Mouse (Mus musculus): Measurements from ENCODE around the gene Lsm12. TPM values are rescaled to one million over a fixed set of nuclear protein-coding genes. Genes with fewer than 3 reads are reported as not detected.

Gene Lsm12
- polyA plus RNA-seq, 2 experiments, result 15.4 to 51.4 TPM

- 5% methylated on average over 7 of the region's 7 CpGs for WGBS (ENCODE audit: insufficient replicate concordance)
- H3K36me3 ChIP-seq (replicated peaks; ENCODE audit: control insufficient read depth, insufficient read depth, low read depth), result peaks cover 27% of the 10 kb centered on the region
- H3K4me1 ChIP-seq (replicated peaks; ENCODE audit: control insufficient read depth in 2 of 2, insufficient read depth in 2 of 2, low read length in 1 of 2), result peaks cover 10 to 12% of the 10 kb centered on the region in 2 experiments; a peak in 3 of 4 replicates
- H3K4me2 ChIP-seq (ENCODE audit: low read depth), result peak overlapping the region; percentile 80
- TF ChIP-seq CTCF (IDR thresholded peaks at IDR 0.05; ENCODE audit: low read depth) (no peak), EP300 (IDR thresholded peaks at IDR 0.05; ENCODE audit: low read depth) (no peak)
- DNase-seq (ENCODE audit: low read depth in 3 of 3, low spot score in 3 of 3) (no peak), ATAC-seq (ENCODE audit: insufficient read depth) (no peak; the same call in 1 of the 2 replicates)
- H3K27me3 ChIP-seq (ENCODE audit: control insufficient read depth, insufficient read depth, low read length), result no peaks in the 10 kb centered on the region
- peak overlapping the region; percentile 93 for H3K9ac ChIP-seq (replicated peaks)
- H3K27ac ChIP-seq, result peak overlapping the region; percentile 43
- H3K4me3 ChIP-seq (ENCODE audit: insufficient read depth in 1 of 2, low read depth in 2 of 2, low read length in 2 of 2), result peak overlapping the region; percentile 92 to 93
- H3K9me3 ChIP-seq (ENCODE audit: control insufficient read depth, low read length), result no peaks in the 10 kb centered on the region
Measured at GRCm38 (mm10) chr11:102184253-102184645, 847 bp downstream of the Lsm12 start.

DNA sequence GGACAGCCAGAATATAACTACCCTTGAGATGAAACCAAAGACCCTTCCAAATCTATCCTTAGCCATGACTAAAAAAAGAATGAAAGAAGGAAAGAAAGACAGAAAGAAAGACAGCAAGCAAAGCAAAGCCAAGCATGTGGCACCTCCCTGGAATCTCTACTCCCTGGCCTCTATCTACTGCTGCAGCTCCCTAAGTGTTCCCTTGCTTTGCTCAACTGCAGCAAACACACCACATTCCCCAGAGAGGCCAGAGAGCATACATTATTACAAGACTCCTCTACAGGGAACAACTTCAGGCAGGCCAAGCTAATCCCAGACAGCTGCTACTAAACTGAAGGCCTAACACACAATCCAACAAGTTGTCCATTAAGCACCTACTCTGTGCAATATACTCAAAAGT is 5.3 kb downstream of the Lsm12 start:
- no peak overlapping the region for H3K9ac ChIP-seq (replicated peaks)
- H3K36me3 ChIP-seq (replicated peaks; ENCODE audit: control insufficient read depth, insufficient read depth, low read depth), result peaks cover 47% of the 10 kb centered on the region
- ATAC-seq (ENCODE audit: insufficient read depth) (no peak), DNase-seq (ENCODE audit: low read depth in 3 of 3, low spot score in 3 of 3) (no peak)
- no peak overlapping the region for H3K4me2 ChIP-seq (ENCODE audit: low read depth)
- no peaks in the 10 kb centered on the region for H3K9me3 ChIP-seq (ENCODE audit: control insufficient read depth, low read length)
- H3K4me1 ChIP-seq (replicated peaks; ENCODE audit: control insufficient read depth in 2 of 2, insufficient read depth in 2 of 2, low read length in 1 of 2), result peaks cover 8% of the 10 kb centered on the region in 2 experiments; a peak in 2 of 4 replicates
- TF ChIP-seq EP300 (IDR thresholded peaks at IDR 0.05; ENCODE audit: low read depth) (no peak), CTCF (IDR thresholded peaks at IDR 0.05; ENCODE audit: low read depth) (no peak)
- no peak overlapping the region for H3K27ac ChIP-seq
- H3K4me3 ChIP-seq (ENCODE audit: insufficient read depth in 1 of 2, low read depth in 2 of 2, low read length in 2 of 2), result no peak overlapping the region
- no peaks in the 10 kb centered on the region for H3K27me3 ChIP-seq (ENCODE audit: control insufficient read depth, insufficient read depth, low read length)

- no peak for TF ChIP-seq CTCF (IDR thresholded peaks at IDR 0.05; ENCODE audit: low read depth)
- H3K9me3 ChIP-seq (ENCODE audit: control insufficient read depth, low read length), result no peaks in the 10 kb centered on the region
- no peak overlapping the region for H3K4me3 ChIP-seq (ENCODE audit: insufficient read depth in 1 of 2, low read depth in 2 of 2, low read length in 2 of 2)
- ATAC-seq (ENCODE audit: insufficient read depth) (no peak), DNase-seq (ENCODE audit: low read depth in 3 of 3, low spot score in 3 of 3) (no peak)
- H3K9ac ChIP-seq (replicated peaks), result no peak overlapping the region
- no peaks in the 10 kb centered on the region for H3K27me3 ChIP-seq (ENCODE audit: control insufficient read depth, insufficient read depth, low read length)
- no peak overlapping the region for H3K4me2 ChIP-seq (ENCODE audit: low read depth)
- H3K4me1 ChIP-seq (replicated peaks; ENCODE audit: control insufficient read depth in 2 of 2, insufficient read depth in 2 of 2, low read length in 1 of 2), result 0 out of 4 replicates have a peak, but pooled peaks cover 0 to 6% of the 10 kb centered on the region in 2 experiments
- H3K36me3 ChIP-seq (replicated peaks; ENCODE audit: control insufficient read depth, insufficient read depth, low read depth), result peaks cover 30% of the 10 kb centered on the region
- WGBS (ENCODE audit: insufficient replicate concordance), result 65% methylated on average over 5 of the region's 5 CpGs
- H3K27ac ChIP-seq, result no peak overlapping the region
Measured at GRCm38 (mm10) chr11:102168689-102169088, 16.4 kb downstream of the Lsm12 start.

GRCm38 (mm10) chr11:102167539-102167938 is 17.6 kb downstream of the Lsm12 start:
- H3K27ac ChIP-seq, result no peak overlapping the region
- H3K36me3 ChIP-seq (replicated peaks; ENCODE audit: control insufficient read depth, insufficient read depth, low read depth), result peaks cover 34% of the 10 kb centered on the region
- no peak for ATAC-seq (ENCODE audit: insufficient read depth)
- TF ChIP-seq CTCF (IDR thresholded peaks at IDR 0.05; ENCODE audit: low read depth) (no peak), EP300 (IDR thresholded peaks at IDR 0.05; ENCODE audit: low read depth) (no peak)
- H3K27me3 ChIP-seq (ENCODE audit: control insufficient read depth, insufficient read depth, low read length), result no peaks in the 10 kb centered on the region
- no peak overlapping the region for H3K4me2 ChIP-seq (ENCODE audit: low read depth)
- no peak for DNase-seq (ENCODE audit: low read depth in 3 of 3, low spot score in 3 of 3)
- H3K4me3 ChIP-seq (ENCODE audit: insufficient read depth in 1 of 2, low read depth in 2 of 2, low read length in 2 of 2), result no peak overlapping the region
- H3K9ac ChIP-seq (replicated peaks), result no peak overlapping the region
- no peaks in the 10 kb centered on the region for H3K9me3 ChIP-seq (ENCODE audit: control insufficient read depth, low read length)
- 82% methylated on average over 5 of the region's 5 CpGs for WGBS (ENCODE audit: insufficient replicate concordance)
- 0 out of 4 replicates have a peak, but pooled peaks cover 0 to 6% of the 10 kb centered on the region in 2 experiments for H3K4me1 ChIP-seq (replicated peaks; ENCODE audit: control insufficient read depth in 2 of 2, insufficient read depth in 2 of 2, low read length in 1 of 2)

DNA sequence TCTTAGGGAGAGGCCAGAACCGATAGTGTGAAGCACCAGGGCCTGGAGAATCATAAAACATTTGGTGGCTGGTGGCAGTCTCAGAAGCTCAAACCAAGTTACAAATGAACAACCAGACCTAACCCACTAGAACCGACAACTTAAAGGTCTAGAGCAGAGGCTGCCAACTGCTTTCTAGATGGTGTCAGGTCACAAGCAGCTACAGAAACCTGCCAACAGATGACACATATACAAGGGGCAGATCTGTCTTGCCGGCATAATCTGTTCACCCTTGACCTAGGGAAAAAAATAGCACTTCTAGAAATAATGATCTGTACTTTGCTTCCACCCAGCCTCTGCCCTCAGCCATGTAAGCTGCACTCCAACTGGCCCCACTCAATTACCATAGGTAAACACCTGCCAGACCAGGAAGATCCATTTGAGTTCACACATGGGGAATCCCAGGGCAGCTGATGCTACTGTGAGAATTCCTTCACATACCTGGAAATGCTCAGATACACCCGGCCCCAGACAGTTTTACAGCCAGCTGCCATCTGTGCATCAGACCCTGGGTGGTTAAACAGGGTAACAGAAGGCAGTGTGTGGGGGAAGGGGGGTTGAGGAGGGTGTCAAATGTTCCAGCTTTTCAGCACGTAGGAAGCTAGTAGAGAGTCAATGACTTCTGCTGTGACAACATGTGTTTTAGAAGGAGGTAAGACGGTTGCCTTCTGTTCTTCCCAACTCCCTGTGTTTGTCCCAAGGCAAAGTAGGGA is 18.9 kb downstream of the Lsm12 start:
- Histone ChIP-seq H3K9me3 (ENCODE audit: control insufficient read depth, low read length) (no peaks in the 10 kb centered on the region), H3K27me3 (ENCODE audit: control insufficient read depth, insufficient read depth, low read length) (no peaks in the 10 kb centered on the region), H3K4me3 (ENCODE audit: insufficient read depth in 1 of 2, low read depth in 2 of 2, low read length in 2 of 2) (no peak overlapping the region), H3K36me3 (replicated peaks; ENCODE audit: control insufficient read depth, insufficient read depth, low read depth) (peaks cover 34% of the 10 kb centered on the region), H3K4me1 (replicated peaks; ENCODE audit: control insufficient read depth in 2 of 2, insufficient read depth in 2 of 2, low read length in 1 of 2) (0 out of 4 replicates have a peak, but pooled peaks cover 0 to 6% of the 10 kb centered on the region in 2 experiments), H3K9ac (replicated peaks) (no peak overlapping the region), H3K4me2 (ENCODE audit: low read depth) (no peak overlapping the region), H3K27ac (no peak overlapping the region)
- DNase-seq (ENCODE audit: low read depth in 3 of 3, low spot score in 3 of 3) (no peak), ATAC-seq (ENCODE audit: insufficient read depth) (no peak)
- no peak for TF ChIP-seq CTCF (IDR thresholded peaks at IDR 0.05; ENCODE audit: low read depth)
- TF ChIP-seq EP300 (IDR thresholded peaks at IDR 0.05; ENCODE audit: low read depth), result no peak
- WGBS (ENCODE audit: insufficient replicate concordance), result 66% methylated on average over 6 of the region's 6 CpGs

Measured in liver, embryonic 14.5 days (tissue).